ENCODE assay signal across 18 mouse cellular contexts in the genomic region with DNA sequence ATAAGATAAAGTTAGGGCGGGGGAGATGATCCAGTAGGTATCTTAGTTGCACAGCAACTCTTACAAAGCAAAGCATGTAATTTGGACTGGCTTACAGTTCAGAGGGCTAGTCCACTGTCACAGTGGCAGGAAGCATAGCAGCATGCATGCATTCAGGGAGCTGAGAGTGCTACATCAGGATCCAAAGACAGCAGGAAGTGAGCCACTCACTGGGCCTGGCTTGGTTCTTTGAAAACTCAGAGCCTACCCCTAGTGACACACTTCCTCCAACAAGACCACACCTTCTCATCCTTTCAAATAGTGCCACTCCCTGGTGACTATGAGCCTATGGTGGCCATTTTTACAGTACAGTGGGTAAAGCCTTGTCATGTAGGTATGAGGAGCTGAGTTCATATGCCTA. TPM values are rescaled to one million over a fixed set of nuclear protein-coding genes. Genes with fewer than 3 reads are reported as not detected.
"Had no signal": no experiment of that assay in that cellular context is flagged by ENCODE, and none has a peak within 500 bp of the region (broad histone marks: within the 10 kb centered on the region; RNA-seq: fewer than 3 reads in every experiment).

No protein-coding gene starts in this region.

- H3K4me2 ChIP-seq: lung, embryonic 14.5 days; midbrain, embryonic 11.5 days; midbrain, embryonic 13.5 days; neural tube, embryonic 13.5 days; neural tube, embryonic 15.5 days had no signal

- H3K9me3 ChIP-seq: midbrain, embryonic 13.5 days; neural tube, embryonic 13.5 days; neural tube, embryonic 15.5 days had no signal

- H3K9ac ChIP-seq: lung, embryonic 14.5 days; midbrain, embryonic 13.5 days; neural tube, embryonic 13.5 days; neural tube, embryonic 15.5 days had no signal

- H3K4me3 ChIP-seq: midbrain, embryonic 13.5 days; myocyte; neural tube, embryonic 13.5 days; neural tube, embryonic 15.5 days had no signal

- H3K4me1 ChIP-seq: midbrain, embryonic 13.5 days; neural tube, embryonic 13.5 days; neural tube, embryonic 15.5 days had no signal

- H3K27me3 ChIP-seq: midbrain, embryonic 13.5 days; neural tube, embryonic 13.5 days; neural tube, embryonic 15.5 days had no signal

- DNase-seq: lung, adult 18-20 months; lung, embryonic 14.5 days; lung, postnatal 10 days; lung, postnatal 4 days; retina, postnatal 1 day; right cerebral cortex, adult 18-20 months; right cerebral cortex, postnatal 25 days; right cerebral cortex, postnatal 4 days; spleen, adult 18-20 months; thymus, adult 18-20 months; thymus, postnatal 14 days; thymus, postnatal 36 days had no signal

- H3K27ac ChIP-seq: midbrain, embryonic 13.5 days; neural tube, embryonic 13.5 days; neural tube, embryonic 15.5 days had no signal

- ATAC-seq: midbrain, embryonic 13.5 days; midbrain, embryonic 16.5 days had no signal

RNA-seq across cellular contexts. Expression of a gene that starts 47.8 kb away (rescaled TPM):
- polyA plus RNA-seq: lung, embryonic 14.5 days had no signal
